Mouse (Mus musculus) cerebellum, adult 11-12 months (tissue): ENCODE data around the gene Tesk2.
"Not testable (repeated sequence)": the region's sequence is repeated elsewhere in the genome, so short reads cannot be mapped to it uniquely, and the experiment has no call there.

Experiments
- DNase-seq: peaks from one replicate; pipeline ENCODE4 v3.0.0; 2022

Tesk2 gene

GRCm38 (mm10) chr4:116720343-116721097 is at the start of gene Tesk2:
Gene Tesk2 (plus strand): TSS chr4:116720948.
- DNase-seq = peak; percentile 94

- DNase-seq = no peak
These were observed 48.0 kb upstream of the Tesk2 start for GRCm38 (mm10) chr4:116672785-116673184.

GRCm38 (mm10) chr4:116674761-116675160 is 46.0 kb upstream of the Tesk2 start:
- not testable (repeated sequence) for DNase-seq

GRCm38 (mm10) chr4:116676027-116676426 is 44.7 kb upstream of the Tesk2 start:
- no peak for DNase-seq

- no peak for DNase-seq
These were observed 42.9 kb upstream of the Tesk2 start for GRCm38 (mm10) chr4:116677808-116678207.

GRCm38 (mm10) chr4:116679141-116679540 is 41.6 kb upstream of the Tesk2 start:
- no peak for DNase-seq

GRCm38 (mm10) chr4:116680521-116680920 is 40.2 kb upstream of the Tesk2 start:
- not testable (repeated sequence) for DNase-seq

GRCm38 (mm10) chr4:116683957-116684356 is 36.8 kb upstream of the Tesk2 start:
- DNase-seq = no peak

GRCm38 (mm10) chr4:116684665-116685064 is 36.1 kb upstream of the Tesk2 start:
- no peak for DNase-seq

GRCm38 (mm10) chr4:116685402-116686061 is 35.2 kb upstream of the Tesk2 start, which contains the start of gene Prdx1:
Gene Prdx1 (plus strand): TSS chr4:116685544.
- DNase-seq = peak; percentile 87

GRCm38 (mm10) chr4:116687041-116687440 is 33.7 kb upstream of the Tesk2 start:
- no peak for DNase-seq

- no peak for DNase-seq
These were observed 31.4 kb upstream of the Tesk2 start for GRCm38 (mm10) chr4:116689309-116689876.

GRCm38 (mm10) chr4:116692146-116692545 is 28.6 kb upstream of the Tesk2 start:
- no peak for DNase-seq

GRCm38 (mm10) chr4:116693785-116694184 is 27.0 kb upstream of the Tesk2 start:
- no peak for DNase-seq

- no peak for DNase-seq
These were observed 21.9 kb upstream of the Tesk2 start for GRCm38 (mm10) chr4:116698693-116699342.

- no peak for DNase-seq
These were observed 19.8 kb upstream of the Tesk2 start for GRCm38 (mm10) chr4:116700964-116701363.

GRCm38 (mm10) chr4:116703804-116704203 is 16.9 kb upstream of the Tesk2 start:
- DNase-seq = peak; percentile 54

GRCm38 (mm10) chr4:116707666-116708065 is 13.1 kb upstream of the Tesk2 start:
- DNase-seq = no peak

GRCm38 (mm10) chr4:116708201-116708764 is 12.5 kb upstream of the Tesk2 start, which contains the start of the genes Mmachc and Ccdc163:
Gene Mmachc (minus strand): TSS chr4:116708406.
Gene Ccdc163 (plus strand): TSS chr4:116708509.
- peak; percentile 95 for DNase-seq

- peak; percentile 43 for DNase-seq
These were observed 11.9 kb upstream of the Tesk2 start for GRCm38 (mm10) chr4:116708791-116709390.

- peak; percentile 37 for DNase-seq
These were observed 10.6 kb upstream of the Tesk2 start for GRCm38 (mm10) chr4:116710154-116710553.

GRCm38 (mm10) chr4:116712536-116712935 is 8.2 kb upstream of the Tesk2 start:
- DNase-seq = peak; percentile 44
